Mouse (Mus musculus) heart, adult 2 months (tissue): ENCODE measurements around the gene Ctrb1.

ENCODE experiments used
- CTCF ChIP-seq: fragments of 200-600 bp; IDR thresholded peaks from 2 replicates; pipeline ENCODE4 v1.8.1; 2022; ENCODE audit warnings: antibody characterized with exemption, mild to moderate bottlenecking, moderate library complexity
- EP300 ChIP-seq: fragments of 200-500 bp; IDR thresholded peaks from 2 replicates; pipeline ENCODE4 v1.6.1; 2011; ENCODE audit warnings: low read depth, low read length, control low read depth; ENCODE audit not compliant: insufficient read depth

- no peak for TF ChIP-seq CTCF
- TF ChIP-seq EP300, result no peak
Measured at GRCm38 (mm10) chr8:111658819-111659423, 31.9 kb downstream of the Ctrb1 start.
